Mouse (Mus musculus) retina, postnatal 7 days (tissue): ENCODE measurements around the gene Ranbp10.
A peak's percentile ranks its signal among the peaks of the same experiment; 100 is the strongest.

ENCODE experiments used
- DNase-seq: peaks from one replicate; pipeline ENCODE4 v3.0.0-alpha.2; 2012; ENCODE audit warnings: low read depth, low spot score

Gene Ranbp10

GRCm38 (mm10) chr8:105788927-105789326, 38.2 kb downstream of the Ranbp10 start:
- no peak for DNase-seq

- DNase-seq: peak; percentile 36
These were observed 38.9 kb downstream of the Ranbp10 start for GRCm38 (mm10) chr8:105788241-105788640.

GRCm38 (mm10) chr8:105780298-105780697, 46.9 kb downstream of the Ranbp10 start:
- DNase-seq: no peak

GRCm38 (mm10) chr8:105777833-105778232, 49.3 kb downstream of the Ranbp10 start:
- no peak for DNase-seq

- no peak for DNase-seq
These were observed 52.7 kb downstream of the Ranbp10 start for GRCm38 (mm10) chr8:105774498-105774897.

- no peak for DNase-seq
These were observed 53.7 kb downstream of the Ranbp10 start for GRCm38 (mm10) chr8:105773441-105773861.

- no peak for DNase-seq
These were observed 55.6 kb downstream of the Ranbp10 start for GRCm38 (mm10) chr8:105771398-105772175.

- DNase-seq: no peak
These were observed 56.5 kb downstream of the Ranbp10 start for GRCm38 (mm10) chr8:105770609-105771008.

GRCm38 (mm10) chr8:105768485-105769257, 58.5 kb downstream of the Ranbp10 start:
- DNase-seq: no peak

- peak; percentile 92 for DNase-seq
These were observed 68.7 kb downstream of the Ranbp10 start, which contains the start of gene Gfod2 for GRCm38 (mm10) chr8:105758277-105759108. Gfod2 (minus strand) TSS chr8:105758664.

- no peak for DNase-seq
These were observed 69.3 kb downstream of the Ranbp10 start for GRCm38 (mm10) chr8:105757796-105758276.

GRCm38 (mm10) chr8:105754688-105755087, 72.5 kb downstream of the Ranbp10 start:
- DNase-seq: no peak

GRCm38 (mm10) chr8:105753916-105754315, 73.2 kb downstream of the Ranbp10 start:
- no peak for DNase-seq

- DNase-seq: no peak
These were observed 76.5 kb downstream of the Ranbp10 start for GRCm38 (mm10) chr8:105750606-105751005.

GRCm38 (mm10) chr8:105743301-105743700, 83.8 kb downstream of the Ranbp10 start:
- no peak for DNase-seq

- DNase-seq: no peak
These were observed 87.9 kb downstream of the Ranbp10 start for GRCm38 (mm10) chr8:105739216-105739615.

GRCm38 (mm10) chr8:105732186-105732585, 95.0 kb downstream of the Ranbp10 start:
- no peak for DNase-seq

- no peak for DNase-seq
These were observed 99.6 kb downstream of the Ranbp10 start for GRCm38 (mm10) chr8:105727397-105728124.

GRCm38 (mm10) chr8:105725726-105726125, 101.4 kb downstream of the Ranbp10 start:
- DNase-seq: no peak

- DNase-seq: no peak
These were observed 104.3 kb downstream of the Ranbp10 start for GRCm38 (mm10) chr8:105722861-105723260.

GRCm38 (mm10) chr8:105719637-105720036, 107.5 kb downstream of the Ranbp10 start:
- no peak for DNase-seq
